Mouse (Mus musculus) brain, embryonic 14.5 days (tissue): ENCODE measurements around the gene Map3k14. TPM values are rescaled to one million over a fixed set of nuclear protein-coding genes. Genes with fewer than 3 reads are reported as not detected.
"Not testable (repeated sequence)": the region's sequence is repeated elsewhere in the genome, so short reads cannot be mapped to it uniquely, and the experiment has no call there.

ENCODE experiments used
- DNase-seq: peaks from one replicate; pipeline ENCODE4 v3.0.0-alpha.2; 2011; ENCODE audit warnings: low read depth
- CTCF ChIP-seq: fragments of 200-500 bp; IDR thresholded peaks from 2 replicates; pipeline ENCODE4 v1.5.1; 2012; ENCODE audit warnings: inconsistent platforms, mild to moderate bottlenecking, moderate library complexity, borderline replicate concordance; ENCODE audit not compliant: insufficient read depth, insufficient read length; ENCODE audit errors: extremely low read depth
- POLR2A ChIP-seq: fragments of 200-500 bp; IDR thresholded peaks from 2 replicates; pipeline ENCODE4 v1.6.1; 2012; ENCODE audit warnings: mild to moderate bottlenecking, inconsistent platforms, borderline replicate concordance; ENCODE audit not compliant: poor library complexity, insufficient read depth, insufficient read length, severe bottlenecking; ENCODE audit errors: extremely low read depth
- polyA plus RNA-seq: library from polyadenylated mRNA; depleted of rRNA; stranded (reverse); fragments of >200 nt; gene quantifications from 2 replicates; pipeline ENCODE4 v1.2.3, GENCODE M21; 2012

Map3k14 gene
- polyA plus RNA-seq, 1 experiment = 6.3 TPM

DNA sequence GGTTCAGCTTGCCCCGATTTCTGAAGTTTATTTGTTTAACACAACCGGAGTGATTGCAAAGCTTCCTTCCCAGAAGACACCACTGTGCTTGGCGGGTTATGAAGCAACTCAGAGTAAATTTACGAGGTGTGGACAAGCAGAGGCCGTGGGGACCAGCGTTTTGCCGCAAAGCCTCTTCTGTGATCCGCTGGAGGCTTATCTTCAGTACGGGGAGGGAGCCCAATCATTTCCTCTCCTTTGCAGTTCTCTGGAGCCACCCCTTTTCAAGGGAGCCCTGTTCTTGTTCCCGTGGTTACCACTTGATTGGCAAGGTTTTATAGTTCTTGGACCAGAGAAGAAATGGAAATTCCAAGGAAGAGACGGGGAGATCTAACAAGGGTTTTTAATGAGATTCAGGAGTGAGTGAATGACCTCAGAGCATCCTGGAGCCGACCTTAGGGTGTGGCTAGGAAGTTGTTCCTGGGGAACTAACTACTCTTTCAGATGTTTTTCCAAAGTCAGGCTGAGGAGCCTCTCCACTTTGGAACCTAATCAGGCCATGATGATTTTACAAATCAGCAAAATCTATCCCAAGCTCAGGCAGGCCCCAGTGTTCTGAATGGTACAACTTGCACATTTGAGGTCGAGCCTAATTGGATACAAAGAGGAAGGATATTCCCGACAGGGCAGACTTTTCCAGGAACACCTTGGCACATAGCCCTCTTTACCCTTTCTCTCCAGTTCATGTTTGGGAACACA lies 25.0 kb upstream of the Map3k14 start:
- DNase-seq = peak; percentile 66
- TF ChIP-seq CTCF (no peak), POLR2A (no peak)

DNA sequence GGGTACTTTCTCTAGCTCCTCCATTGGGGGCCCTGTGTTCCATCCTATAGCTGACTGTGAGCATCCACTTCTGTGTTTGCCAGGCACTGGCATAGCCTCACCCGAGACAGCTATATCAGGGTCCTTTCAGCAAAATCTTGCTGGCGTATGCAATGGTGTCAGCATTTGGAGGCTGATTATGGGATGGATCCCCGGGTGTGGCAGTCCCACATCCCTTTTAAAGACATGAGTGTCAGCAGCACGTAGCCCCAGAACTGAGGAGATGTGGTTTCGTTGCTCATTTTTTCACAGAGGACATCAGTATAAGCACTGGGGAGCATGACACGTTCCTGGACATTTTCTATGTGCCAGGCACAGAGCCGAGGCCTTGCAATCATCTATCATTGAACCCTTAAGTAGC lies 23.6 kb upstream of the Map3k14 start:
- not testable (repeated sequence) for DNase-seq

DNA sequence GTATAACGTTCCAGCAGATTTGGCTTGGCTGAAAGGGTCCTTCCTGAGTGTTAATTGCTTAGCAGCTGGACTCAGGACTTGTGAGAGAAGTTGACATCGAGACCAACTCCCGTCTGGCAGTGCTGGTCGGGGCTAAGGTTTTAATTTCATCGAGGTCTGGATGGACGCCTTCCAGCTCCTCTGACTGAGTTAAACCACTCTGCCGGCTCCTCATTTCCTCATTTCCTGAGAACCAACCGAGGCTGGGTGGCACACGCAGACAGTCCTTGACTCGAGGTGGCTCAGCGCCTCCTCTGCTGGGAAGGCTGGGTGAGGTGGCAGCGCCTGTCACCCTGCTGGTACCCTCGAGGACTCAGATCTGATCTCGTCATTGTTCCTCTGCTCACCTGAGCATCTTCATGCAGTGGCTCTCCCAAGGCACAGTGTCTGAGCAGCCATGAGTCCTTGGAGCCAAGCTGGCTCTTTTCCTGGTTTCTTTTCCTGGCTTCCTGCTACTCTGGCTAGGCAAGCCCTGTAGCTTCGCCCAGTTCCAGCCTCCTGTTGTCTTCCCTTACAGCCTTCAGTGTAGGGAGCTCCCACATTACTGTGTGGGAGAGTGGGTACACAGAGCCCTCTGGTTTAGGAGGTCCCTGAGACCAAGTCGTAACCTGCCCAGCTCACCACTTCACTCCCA lies 21.2 kb upstream of the Map3k14 start:
- DNase-seq = no peak
- TF ChIP-seq CTCF = no peak
- TF ChIP-seq POLR2A = no peak

DNA sequence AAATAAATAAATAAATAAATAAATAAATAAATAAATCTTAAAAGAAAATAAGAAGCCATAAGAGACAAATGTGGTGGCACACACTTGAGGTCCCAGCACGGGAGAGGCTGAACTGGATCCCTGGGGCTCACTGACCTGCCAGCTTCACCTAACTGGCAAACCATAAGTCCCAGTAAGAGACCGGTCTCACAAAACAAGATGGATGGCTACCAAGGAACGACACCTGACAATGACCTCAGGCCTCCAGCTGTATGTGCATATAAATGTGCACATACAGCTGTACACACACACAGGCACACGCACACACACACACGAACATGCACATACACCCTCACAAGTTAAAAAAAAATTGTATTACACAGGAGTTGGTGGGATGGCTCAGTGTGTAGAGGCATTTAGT lies 19.6 kb upstream of the Map3k14 start:
- no peak for TF ChIP-seq CTCF
- no peak for TF ChIP-seq POLR2A
- no peak for DNase-seq

DNA sequence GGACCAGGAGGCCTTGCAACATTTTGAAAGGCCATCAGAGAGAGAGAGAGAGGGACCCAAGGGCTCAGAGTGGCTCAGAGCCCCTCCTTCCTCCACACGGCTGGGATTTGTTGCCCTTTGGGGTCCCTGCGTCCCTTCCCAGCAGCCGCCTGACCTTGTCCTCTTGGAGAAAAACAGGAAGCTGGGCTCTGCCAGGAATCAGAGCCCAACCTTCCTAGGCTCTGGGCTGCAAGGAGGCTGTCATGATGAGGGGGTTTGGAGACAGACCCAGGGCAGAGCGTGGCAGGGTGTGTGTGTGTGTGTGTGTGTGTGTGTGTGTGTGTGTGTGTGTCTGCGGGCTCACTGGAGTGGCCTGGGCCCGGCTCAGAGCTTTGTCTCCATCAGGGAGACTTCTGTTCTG lies 18.7 kb upstream of the Map3k14 start:
- DNase-seq = no peak

DNA sequence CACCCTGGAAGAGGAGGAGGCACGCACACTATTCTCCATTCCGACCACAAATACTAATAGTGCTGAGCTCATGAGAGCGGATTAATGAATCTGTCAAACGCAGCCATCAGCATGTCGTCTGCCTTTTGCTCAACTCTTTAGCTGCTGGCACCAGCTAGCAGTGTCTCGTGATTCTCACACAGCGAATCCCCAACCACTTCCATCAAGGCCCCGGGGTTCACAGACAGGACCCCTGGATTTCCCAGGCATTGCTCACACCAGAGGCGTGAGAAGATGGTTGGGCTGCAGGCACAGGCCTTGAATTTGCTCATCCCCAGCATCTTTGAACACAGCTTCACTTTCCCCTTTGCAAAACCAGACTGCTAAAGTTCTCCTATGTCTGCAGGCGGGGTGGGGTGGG lies 18.0 kb upstream of the Map3k14 start:
- TF ChIP-seq CTCF (no peak), POLR2A (no peak)
- no peak for DNase-seq

More for the DNA sequence above, 18.7 kb upstream of the Map3k14 start:
- no peak for TF ChIP-seq CTCF
- no peak for TF ChIP-seq POLR2A

DNA sequence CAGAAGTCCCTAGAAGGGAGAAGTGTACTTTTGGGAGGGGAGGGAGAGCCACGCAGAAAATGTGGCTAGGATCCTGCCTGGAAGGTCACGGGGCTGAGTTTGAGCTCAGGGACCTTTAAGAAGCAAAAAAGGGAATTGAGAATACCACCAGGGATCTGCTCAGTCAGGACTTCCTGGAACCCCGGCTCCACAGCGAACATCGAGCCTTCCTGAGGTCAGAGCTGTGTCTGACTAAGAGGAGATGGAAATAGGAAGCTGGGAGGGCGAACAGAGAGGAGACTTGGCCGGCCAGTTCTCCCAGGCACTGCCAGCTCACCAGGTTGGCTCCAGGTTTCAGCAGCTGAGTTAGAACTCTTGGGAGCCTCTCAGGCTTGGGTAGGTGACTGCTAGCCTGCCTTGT lies 14.5 kb upstream of the Map3k14 start:
- TF ChIP-seq POLR2A (no peak), CTCF (no peak)
- no peak for DNase-seq

DNA sequence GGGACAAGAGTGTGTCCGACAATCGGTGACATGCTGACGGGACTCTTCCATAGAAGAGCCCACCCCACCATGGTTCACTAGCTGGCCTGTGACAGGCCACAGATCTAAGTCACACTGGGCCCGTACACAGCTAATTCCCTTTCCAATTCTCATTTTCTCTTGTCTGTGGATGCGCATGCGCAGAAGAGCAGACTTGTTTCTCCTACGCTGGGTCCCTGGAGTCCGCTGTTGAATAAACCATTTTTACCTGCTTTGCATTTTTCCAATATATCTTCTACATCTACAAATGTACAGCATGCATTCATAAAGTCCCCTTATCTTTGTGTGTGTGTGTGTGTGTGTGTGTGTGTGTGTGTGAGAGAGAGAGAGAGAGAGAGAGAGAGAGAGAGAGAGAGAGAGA lies 9.2 kb upstream of the Map3k14 start:
- TF ChIP-seq CTCF (no peak), POLR2A (no peak)
- peak; percentile 50 for DNase-seq

DNA sequence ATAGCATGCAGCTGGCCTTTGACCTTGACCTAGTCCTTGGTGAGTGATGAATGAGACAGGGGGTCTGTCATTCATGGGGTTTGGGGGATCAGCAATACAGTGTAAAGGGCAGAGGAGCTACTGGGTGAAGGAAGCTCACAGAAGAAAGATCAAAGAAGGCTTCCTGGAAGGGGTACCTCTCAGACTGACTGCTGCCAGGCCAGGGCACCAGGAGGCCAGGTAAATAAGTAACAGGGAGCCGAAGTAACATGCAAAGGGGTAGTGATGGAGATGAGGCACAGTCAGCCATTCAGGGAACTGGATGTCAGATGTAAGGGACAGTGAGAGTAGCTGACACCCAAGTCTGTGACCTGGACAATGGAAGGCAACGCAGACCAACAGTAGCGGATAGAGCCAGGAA lies 5.6 kb upstream of the Map3k14 start:
- no peak for DNase-seq
- TF ChIP-seq POLR2A (no peak), CTCF (no peak)

DNA sequence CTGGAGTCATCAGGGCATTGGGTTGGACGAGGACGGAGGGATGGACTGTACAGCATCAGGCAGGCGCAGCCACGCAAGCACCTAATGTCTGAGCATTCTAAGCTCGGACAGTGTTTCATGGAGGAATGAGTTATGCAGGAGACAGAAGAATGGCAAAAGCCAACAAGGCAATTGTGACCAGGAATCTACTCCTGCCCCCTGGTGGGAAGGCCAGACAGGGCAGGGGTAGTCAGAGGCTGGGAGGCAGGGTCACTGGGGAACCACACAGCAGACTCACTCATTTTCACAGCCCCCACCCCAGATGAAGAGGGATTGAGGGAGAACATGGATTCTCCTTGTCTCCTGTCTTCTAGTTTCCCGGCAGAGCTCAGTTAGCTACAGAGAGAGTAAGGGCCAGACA lies 4.7 kb upstream of the Map3k14 start:
- no peak for TF ChIP-seq POLR2A
- peak; percentile 22; the same call in 1 of the 2 replicates for TF ChIP-seq CTCF
- no peak for DNase-seq

DNA sequence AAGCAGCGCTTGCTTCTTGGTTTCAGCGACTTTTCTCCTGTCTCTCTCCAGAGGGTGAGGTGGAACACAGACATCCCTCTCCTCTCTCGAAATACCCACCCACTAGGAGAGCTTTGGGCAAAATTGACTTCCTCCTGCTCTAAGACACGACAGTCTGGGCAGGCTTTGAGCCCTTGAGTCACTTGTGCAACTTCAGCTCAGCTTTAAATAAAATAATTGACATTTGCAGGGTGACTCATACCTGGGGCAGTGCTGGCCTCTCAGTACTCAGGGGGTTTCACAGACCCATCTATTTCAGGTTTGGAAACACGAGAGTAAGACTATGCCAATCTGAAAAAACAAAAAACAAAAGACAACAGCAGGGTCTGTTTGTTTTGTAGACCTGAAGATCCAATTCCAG lies 2.2 kb upstream of the Map3k14 start:
- TF ChIP-seq CTCF = no peak
- no peak for TF ChIP-seq POLR2A
- no peak for DNase-seq

DNA sequence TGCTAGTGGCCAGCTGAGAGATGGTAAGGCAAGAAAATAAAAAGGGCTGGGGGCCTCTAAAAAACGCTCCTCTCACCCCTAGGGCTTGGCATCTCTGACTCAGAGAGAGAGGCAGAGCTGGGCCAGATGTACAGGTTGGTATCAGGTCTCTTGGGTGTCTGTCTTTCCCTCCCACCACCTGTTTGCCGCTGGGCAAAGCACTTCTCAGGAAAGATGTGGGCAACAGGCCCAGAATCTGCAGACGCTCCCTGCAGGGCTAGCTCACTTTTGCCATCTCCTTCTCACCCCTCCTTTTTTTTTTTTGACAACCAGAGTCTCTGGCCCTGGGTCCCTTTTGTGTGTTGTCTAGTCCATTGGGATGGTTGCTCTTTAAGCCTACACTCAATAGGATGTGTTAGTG lies 1.6 kb upstream of the Map3k14 start:
- no peak for DNase-seq
- no peak for TF ChIP-seq POLR2A
- TF ChIP-seq CTCF = no peak

DNA sequence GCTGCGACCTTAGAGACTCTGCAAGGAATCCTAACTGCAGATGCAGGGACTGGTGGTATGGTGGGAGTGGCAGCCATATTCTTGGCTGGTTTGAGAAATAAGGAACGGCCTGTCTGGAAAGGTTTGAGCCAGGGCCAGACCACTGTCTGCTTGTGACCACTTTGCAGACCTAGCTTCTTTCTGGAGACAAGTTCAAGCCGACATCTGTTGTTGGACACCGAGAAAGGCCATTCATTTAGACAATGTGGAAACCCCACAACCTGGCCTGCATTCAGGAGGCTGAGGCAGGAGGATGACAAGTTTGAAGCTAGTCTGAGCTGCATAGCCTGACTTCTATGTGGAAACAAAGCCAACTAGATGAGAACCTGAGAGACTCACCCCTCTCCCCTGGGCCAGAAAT lies 1.1 kb upstream of the Map3k14 start:
- DNase-seq = no peak
- TF ChIP-seq CTCF (no peak), POLR2A (no peak)
